Mouse (Mus musculus): Measurements from ENCODE around the gene Sestd1. TPM values are rescaled to one million over a fixed set of nuclear protein-coding genes. Genes with fewer than 3 reads are reported as not detected.

The Sestd1 gene
- total and polyA plus RNA-seq, 3 experiments: not detected

GRCm38 (mm10) chr2:77263477-77264435, 16.6 kb downstream of the Sestd1 start:
- H3K27ac ChIP-seq (ENCODE audit: control insufficient read depth, low read depth, low read length): no peak overlapping the region
- H3K9me3 ChIP-seq (replicated peaks; ENCODE audit: insufficient read depth, low read length): no peaks in the 10 kb centered on the region
- DNase-seq (ENCODE audit: low read depth, low spot score): no peak
- no peaks in the 10 kb centered on the region for H3K4me1 ChIP-seq (ENCODE audit: control insufficient read depth in 1 of 2, insufficient read depth in 2 of 2, low read length in 2 of 2)
- H3K36me3 ChIP-seq (ENCODE audit: control insufficient read depth in 1 of 2, insufficient read depth in 2 of 2, low read length in 2 of 2): no peaks in the 10 kb centered on the region
- H3K27me3 ChIP-seq (ENCODE audit: control insufficient read depth in 1 of 2, insufficient read depth in 2 of 2, low read length in 2 of 2): no peaks in the 10 kb centered on the region; a peak in 1 of 4 replicates
- H3K4me3 ChIP-seq (ENCODE audit: control insufficient read depth in 1 of 2, insufficient read depth in 1 of 2, low read depth in 2 of 2, low read length in 2 of 2): no peak overlapping the region
- no peak for TF ChIP-seq CHD1 (IDR thresholded peaks at IDR 0.05; ENCODE audit: low read depth, low read length)
- no peak for TF ChIP-seq CHD2 (IDR thresholded peaks at IDR 0.05; ENCODE audit: low read length)
- no peak for TF ChIP-seq JUND (IDR thresholded peaks at IDR 0.05; ENCODE audit: low read depth, low read length)
- TF ChIP-seq MAX (IDR thresholded peaks at IDR 0.05; ENCODE audit: low read length): no peak
- no peak for TF ChIP-seq MAFK (IDR thresholded peaks at IDR 0.05; ENCODE audit: borderline replicate concordance, low read depth, low read length)
- TF ChIP-seq POLR2AphosphoS5 (IDR thresholded peaks at IDR 0.05; ENCODE audit: borderline replicate concordance, low read depth, low read length): no peak
- no peak for TF ChIP-seq ELF1 (IDR thresholded peaks at IDR 0.05; ENCODE audit: low read depth, low read length)
- TF ChIP-seq ZMIZ1 (IDR thresholded peaks at IDR 0.05; ENCODE audit: low read depth, low read length): no peak
- no peak for TF ChIP-seq USF1 (IDR thresholded peaks at IDR 0.05; ENCODE audit: low read depth, low read length)
- no peak for TF ChIP-seq RAD21 (IDR thresholded peaks at IDR 0.05; ENCODE audit: low read depth, low read length)
- TF ChIP-seq GABPA (IDR thresholded peaks at IDR 0.05; ENCODE audit: low read depth, low read length): no peak
- no peak for TF ChIP-seq TCF12 (IDR thresholded peaks at IDR 0.05; ENCODE audit: low read depth, low read length)
- no peak for TF ChIP-seq MAZ (IDR thresholded peaks at IDR 0.05; ENCODE audit: low read depth, low read length)
- no peak for TF ChIP-seq ZNF384 (IDR thresholded peaks at IDR 0.05; ENCODE audit: low read depth, low read length)
- TF ChIP-seq HCFC1 (IDR thresholded peaks at IDR 0.05; ENCODE audit: low read depth, low read length): no peak
- H3K79me2 ChIP-seq (ENCODE audit: control insufficient read depth, insufficient read depth, low read length, poor library complexity): no peaks in the 10 kb centered on the region
- H3K9ac ChIP-seq (ENCODE audit: control insufficient read depth, low read depth, low read length, poor library complexity, severe bottlenecking): no peak overlapping the region

- no peaks in the 10 kb centered on the region for H3K36me3 ChIP-seq (ENCODE audit: control insufficient read depth in 1 of 2, insufficient read depth in 2 of 2, low read length in 2 of 2)
These were observed 20.3 kb downstream of the Sestd1 start for GRCm38 (mm10) chr2:77260134-77260533.

More at GRCm38 (mm10) chr2:77260134-77260533, 20.3 kb downstream of the Sestd1 start:
- Histone ChIP-seq H3K27ac (ENCODE audit: control insufficient read depth, low read depth, low read length) (no peak overlapping the region), H3K4me1 (ENCODE audit: control insufficient read depth in 1 of 2, insufficient read depth in 2 of 2, low read length in 2 of 2) (no peaks in the 10 kb centered on the region), H3K4me3 (ENCODE audit: control insufficient read depth in 1 of 2, insufficient read depth in 1 of 2, low read depth in 2 of 2, low read length in 2 of 2) (no peak overlapping the region), H3K9me3 (replicated peaks; ENCODE audit: insufficient read depth, low read length) (no peaks in the 10 kb centered on the region), H3K27me3 (ENCODE audit: control insufficient read depth in 1 of 2, insufficient read depth in 2 of 2, low read length in 2 of 2) (no peaks in the 10 kb centered on the region; a peak in 1 of 4 replicates), H3K9ac (ENCODE audit: control insufficient read depth, low read depth, low read length, poor library complexity, severe bottlenecking) (no peak overlapping the region), H3K79me2 (ENCODE audit: control insufficient read depth, insufficient read depth, low read length, poor library complexity) (no peaks in the 10 kb centered on the region)
- peak; percentile 14; the same call in 1 of the 2 replicates for TF ChIP-seq SMC3 (IDR thresholded peaks at IDR 0.05; ENCODE audit: low read depth, low read length)
- TF ChIP-seq ELF1 (IDR thresholded peaks at IDR 0.05; ENCODE audit: low read depth, low read length): no peak
- peak; percentile 7 for TF ChIP-seq RAD21 (IDR thresholded peaks at IDR 0.05; ENCODE audit: low read depth, low read length)
- DNase-seq (ENCODE audit: low read depth, low spot score): no peak
